Mouse (Mus musculus): Measurements from ENCODE around the gene Pigm. TPM values are rescaled to one million over a fixed set of nuclear protein-coding genes. Genes with fewer than 3 reads are reported as not detected.

The Pigm gene
- 7.5 and 7.9 TPM in 2 replicates for polyA plus RNA-seq (2012; rRNA removed)

GRCm38 (mm10) chr1:172376198-172376667 lies at the start of gene Pigm:
Gene Pigm, plus strand, starts transcription at chr1:172376546.
- Histone ChIP-seq H3K4me3 (replicated peaks; ENCODE audit: insufficient read depth, low read depth, low read length) (peak within 1 kb of the TSS; percentile 98), H3K4me1 (ENCODE audit: control insufficient read depth, insufficient read depth, low read length) (peaks cover 4% of the 10 kb centered on the region; the same call in 1 of the 2 replicates), H3K27ac (ENCODE audit: insufficient read depth, low read length) (peak within 1 kb of the TSS; percentile 77; the same call in 1 of the 2 replicates), H3K27me3 (ENCODE audit: control insufficient read depth, insufficient read depth, low read length) (no peaks in the 10 kb centered on the region)
- TF ChIP-seq POLR2A (IDR thresholded peaks at IDR 0.05; ENCODE audit: borderline replicate concordance, insufficient read depth, low read length) (peak; percentile 67; the same call in 1 of the 2 replicates), CTCF (IDR thresholded peaks at IDR 0.05; ENCODE audit: borderline replicate concordance, insufficient read depth, low read depth, low read length) (no peak)
- peak; percentile 98 to 99 for DNase-seq
- under 1% methylated on average over 39 of the region's 39 CpGs for WGBS

DNA sequence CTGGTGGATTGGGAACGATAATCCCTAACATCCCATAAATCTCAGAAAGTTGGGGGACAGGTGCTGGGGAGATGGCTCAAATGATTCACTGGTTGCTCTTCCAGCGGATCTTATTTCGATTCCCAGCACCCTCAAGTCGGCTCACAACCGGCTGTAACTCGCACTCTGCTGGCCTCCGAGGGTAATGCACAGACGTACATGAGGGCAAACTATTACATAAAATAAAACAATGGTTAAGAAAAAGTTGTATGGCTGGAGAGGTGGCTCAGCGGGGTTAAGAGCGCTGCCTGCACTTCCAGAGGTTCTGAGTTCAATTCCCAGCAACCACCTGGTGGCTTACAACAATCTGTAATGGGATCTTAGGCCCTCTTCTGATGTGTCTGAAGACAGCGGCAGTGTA lies 49.7 kb upstream of the Pigm start:
- TF ChIP-seq CTCF (IDR thresholded peaks at IDR 0.05; ENCODE audit: borderline replicate concordance, insufficient read depth, low read depth, low read length) (peak; percentile 37), POLR2A (IDR thresholded peaks at IDR 0.05; ENCODE audit: borderline replicate concordance, insufficient read depth, low read length) (no peak)
- Histone ChIP-seq H3K27ac (ENCODE audit: insufficient read depth, low read length) (peak overlapping the region; percentile 32; the same call in 1 of the 2 replicates), H3K4me1 (ENCODE audit: control insufficient read depth, insufficient read depth, low read length) (peaks cover 38% of the 10 kb centered on the region), H3K27me3 (ENCODE audit: control insufficient read depth, insufficient read depth, low read length) (no peaks in the 10 kb centered on the region), H3K4me3 (replicated peaks; ENCODE audit: insufficient read depth, low read depth, low read length) (peak overlapping the region; percentile 31)
- DNase-seq = peak in 1 of 2 experiments; percentile 29
- 58% methylated on average over 11 of the region's 11 CpGs for WGBS

- H3K4me1 ChIP-seq (ENCODE audit: control insufficient read depth, insufficient read depth, low read length) = peaks cover 36% of the 10 kb centered on the region
- H3K27ac ChIP-seq (ENCODE audit: insufficient read depth, low read length) = peak overlapping the region; percentile 98
- H3K27me3 ChIP-seq (ENCODE audit: control insufficient read depth, insufficient read depth, low read length) = no peaks in the 10 kb centered on the region
- DNase-seq = peak; percentile 50 to 58
- WGBS = 23% methylated on average over 16 of the region's 16 CpGs
- H3K4me3 ChIP-seq (replicated peaks; ENCODE audit: insufficient read depth, low read depth, low read length) = peak overlapping the region; percentile 98
- TF ChIP-seq CTCF (IDR thresholded peaks at IDR 0.05; ENCODE audit: borderline replicate concordance, insufficient read depth, low read depth, low read length) (no peak), POLR2A (IDR thresholded peaks at IDR 0.05; ENCODE audit: borderline replicate concordance, insufficient read depth, low read length) (no peak)
Observed at GRCm38 (mm10) chr1:172327206-172328001, 48.9 kb upstream of the Pigm start.

GRCm38 (mm10) chr1:172328041-172328440 lies 48.3 kb upstream of the Pigm start:
- WGBS = 12% methylated on average over 3 of the region's 3 CpGs
- Histone ChIP-seq H3K4me3 (replicated peaks; ENCODE audit: insufficient read depth, low read depth, low read length) (peak overlapping the region; percentile 98), H3K4me1 (ENCODE audit: control insufficient read depth, insufficient read depth, low read length) (peaks cover 30% of the 10 kb centered on the region), H3K27ac (ENCODE audit: insufficient read depth, low read length) (peak overlapping the region; percentile 98), H3K27me3 (ENCODE audit: control insufficient read depth, insufficient read depth, low read length) (no peaks in the 10 kb centered on the region)
- peak in 1 of 2 experiments; percentile 73 for DNase-seq
- no peak for TF ChIP-seq CTCF (IDR thresholded peaks at IDR 0.05; ENCODE audit: borderline replicate concordance, insufficient read depth, low read depth, low read length)
- TF ChIP-seq POLR2A (IDR thresholded peaks at IDR 0.05; ENCODE audit: borderline replicate concordance, insufficient read depth, low read length) = 0 out of 2 replicates have a peak, but pooled peaks have one; percentile 14

- TF ChIP-seq POLR2A (IDR thresholded peaks at IDR 0.05; ENCODE audit: borderline replicate concordance, insufficient read depth, low read length) (0 out of 2 replicates have a peak, but pooled peaks have one; percentile 9), CTCF (IDR thresholded peaks at IDR 0.05; ENCODE audit: borderline replicate concordance, insufficient read depth, low read depth, low read length) (no peak)
- peak overlapping the region; percentile 98 for H3K4me3 ChIP-seq (replicated peaks; ENCODE audit: insufficient read depth, low read depth, low read length)
- DNase-seq = peak; percentile 61 to 67
- peak overlapping the region; percentile 98 for H3K27ac ChIP-seq (ENCODE audit: insufficient read depth, low read length)
- peaks cover 30% of the 10 kb centered on the region for H3K4me1 ChIP-seq (ENCODE audit: control insufficient read depth, insufficient read depth, low read length)
- no peaks in the 10 kb centered on the region for H3K27me3 ChIP-seq (ENCODE audit: control insufficient read depth, insufficient read depth, low read length)
- 13% methylated on average over 7 of the region's 7 CpGs for WGBS
Observed at GRCm38 (mm10) chr1:172328461-172328860, 47.9 kb upstream of the Pigm start.

DNA sequence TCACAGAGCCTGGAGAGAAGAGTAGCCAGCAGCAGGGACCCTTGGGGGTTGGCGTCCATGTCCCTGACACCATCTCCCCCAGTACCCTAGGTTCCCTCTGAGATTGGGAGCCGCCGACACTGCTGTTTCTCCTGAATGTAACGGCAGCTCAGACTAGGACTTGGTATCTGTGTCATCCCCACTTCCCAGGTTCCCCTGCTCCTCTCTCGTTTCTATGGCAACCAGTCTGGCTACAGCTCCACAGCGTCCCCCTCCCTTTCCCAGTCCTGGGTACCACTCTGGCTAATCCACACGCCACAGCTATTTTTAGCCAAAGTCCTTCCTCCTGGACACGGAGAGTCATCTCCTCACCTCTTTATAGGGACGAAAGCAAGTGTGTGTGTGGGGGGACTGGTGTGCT lies 47.2 kb upstream of the Pigm start, which contains the start of gene Kcnj9:
Kcnj9 (minus strand) TSS at position 188 of the 400 bp plus-strand sequence.
- Histone ChIP-seq H3K27ac (ENCODE audit: insufficient read depth, low read length) (peak within 1 kb of the TSS; percentile 98), H3K4me3 (replicated peaks; ENCODE audit: insufficient read depth, low read depth, low read length) (peak within 1 kb of the TSS; percentile 98), H3K27me3 (ENCODE audit: control insufficient read depth, insufficient read depth, low read length) (no peaks in the 10 kb centered on the region), H3K4me1 (ENCODE audit: control insufficient read depth, insufficient read depth, low read length) (peaks cover 30% of the 10 kb centered on the region)
- DNase-seq = peak; percentile 90 to 99
- TF ChIP-seq POLR2A (IDR thresholded peaks at IDR 0.05; ENCODE audit: borderline replicate concordance, insufficient read depth, low read length) = peak; percentile 91; the same call in 1 of the 2 replicates
- TF ChIP-seq CTCF (IDR thresholded peaks at IDR 0.05; ENCODE audit: borderline replicate concordance, insufficient read depth, low read depth, low read length) = no peak
- WGBS = 3% methylated on average over 9 of the region's 9 CpGs

- H3K27me3 ChIP-seq (ENCODE audit: control insufficient read depth, insufficient read depth, low read length) = no peaks in the 10 kb centered on the region
- 19% methylated on average over 6 of the region's 6 CpGs for WGBS
- DNase-seq = no peak
- TF ChIP-seq POLR2A (IDR thresholded peaks at IDR 0.05; ENCODE audit: borderline replicate concordance, insufficient read depth, low read length) (no peak), CTCF (IDR thresholded peaks at IDR 0.05; ENCODE audit: borderline replicate concordance, insufficient read depth, low read depth, low read length) (no peak)
- H3K4me3 ChIP-seq (replicated peaks; ENCODE audit: insufficient read depth, low read depth, low read length) = peak overlapping the region; percentile 98
- peaks cover 28% of the 10 kb centered on the region for H3K4me1 ChIP-seq (ENCODE audit: control insufficient read depth, insufficient read depth, low read length)
- H3K27ac ChIP-seq (ENCODE audit: insufficient read depth, low read length) = peak overlapping the region; percentile 98
Observed at GRCm38 (mm10) chr1:172329616-172330015, 46.7 kb upstream of the Pigm start.

All from cerebellum, adult 2 months (tissue).